Mouse (Mus musculus): ENCODE data around the gene Kmt2d. TPM values are rescaled to one million over a fixed set of nuclear protein-coding genes. Genes with fewer than 3 reads are reported as not detected.

The Kmt2d gene
- polyA plus RNA-seq, 1 experiment from 2014 or later, result 5.1 TPM

DNA sequence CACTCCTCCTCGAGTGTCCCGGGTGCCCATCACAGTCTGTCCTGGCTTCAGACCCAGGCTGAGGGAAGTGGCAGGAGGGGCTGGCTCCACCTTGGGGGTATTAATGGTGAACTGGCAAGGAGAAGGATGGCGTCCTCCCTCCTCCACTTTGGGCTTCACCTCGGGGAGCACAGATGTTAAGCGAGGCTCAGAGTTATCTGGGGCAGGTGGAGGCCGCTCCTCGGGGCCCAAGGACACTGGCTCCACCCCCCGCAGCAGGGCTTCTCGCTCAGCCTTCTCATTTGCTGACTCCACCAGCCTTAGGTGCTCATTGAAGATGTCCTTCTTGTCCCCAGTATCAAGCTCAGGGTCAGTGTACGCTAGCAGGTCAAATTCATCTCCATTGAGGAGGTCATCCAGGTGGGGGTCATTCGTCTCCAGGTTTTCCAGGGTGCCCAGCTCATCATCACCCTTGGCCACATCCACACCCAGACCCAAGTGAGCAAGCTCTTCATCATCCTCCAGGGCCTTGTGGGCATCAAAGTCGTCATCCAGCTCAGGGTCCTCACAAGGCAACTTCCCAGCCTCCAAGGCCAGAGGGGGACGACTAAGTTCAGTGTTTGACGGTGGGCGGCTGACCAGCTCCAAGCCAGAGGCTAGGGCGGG, 20.9 kb downstream of the Kmt2d start:
- no peak overlapping the region for H3K4me3 ChIP-seq (ENCODE audit: low read depth, low read length)
- DNase-seq (ENCODE audit: low spot score), result no peak
- no peak overlapping the region for H3K4me2 ChIP-seq (replicated peaks; ENCODE audit: low read depth)
- H3K9ac ChIP-seq (ENCODE audit: low read length), result no peak overlapping the region
- TF ChIP-seq EP300 (optimal IDR thresholded peaks at IDR 0.05) (no peak), CTCF (IDR thresholded peaks at IDR 0.05; ENCODE audit: low read depth) (no peak)
- no peak overlapping the region for H3K27ac ChIP-seq (replicated peaks)
- peaks cover 74% of the 10 kb centered on the region for H3K36me3 ChIP-seq (ENCODE audit: control insufficient read depth, insufficient read depth, low read length)
- 82% methylated on average over 16 of the region's 16 CpGs for WGBS
- no peaks in the 10 kb centered on the region for H3K9me3 ChIP-seq (ENCODE audit: control insufficient read depth, low read length)
- H3K4me1 ChIP-seq (replicated peaks; ENCODE audit: control insufficient read depth, insufficient read depth), result no peaks in the 10 kb centered on the region
- H3K27me3 ChIP-seq (ENCODE audit: control insufficient read depth, insufficient read depth, low read length), result no peaks in the 10 kb centered on the region
- ATAC-seq (ENCODE audit: low FRiP score, low TSS enrichment), result no peak

DNA sequence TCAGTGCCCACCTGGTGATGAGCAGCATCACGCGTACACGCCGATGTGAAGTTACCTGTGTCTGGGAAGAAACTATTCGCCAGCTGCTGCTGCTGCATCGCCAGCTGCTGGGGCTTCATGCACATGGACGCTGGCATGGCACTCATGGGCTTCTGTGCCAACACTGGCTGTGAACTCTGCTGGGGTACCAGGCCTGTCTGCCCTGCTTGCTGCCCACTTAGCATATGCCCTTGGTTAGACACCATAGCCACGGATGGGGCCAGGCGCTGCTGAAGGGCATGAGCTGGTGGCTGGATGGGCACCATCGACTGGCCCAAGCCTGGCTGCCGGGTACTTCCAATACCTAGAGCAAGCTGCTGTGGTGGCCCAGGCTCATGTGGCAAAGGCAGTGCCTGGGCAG, 21.8 kb downstream of the Kmt2d start:
- no peak overlapping the region for H3K4me2 ChIP-seq (replicated peaks; ENCODE audit: low read depth)
- DNase-seq (ENCODE audit: low spot score) (no peak), ATAC-seq (ENCODE audit: low FRiP score, low TSS enrichment) (no peak)
- no peak overlapping the region for H3K4me3 ChIP-seq (ENCODE audit: low read depth, low read length)
- peaks cover 73% of the 10 kb centered on the region for H3K36me3 ChIP-seq (ENCODE audit: control insufficient read depth, insufficient read depth, low read length)
- TF ChIP-seq CTCF (IDR thresholded peaks at IDR 0.05; ENCODE audit: low read depth) (no peak), EP300 (optimal IDR thresholded peaks at IDR 0.05) (no peak)
- no peaks in the 10 kb centered on the region for H3K4me1 ChIP-seq (replicated peaks; ENCODE audit: control insufficient read depth, insufficient read depth)
- H3K9me3 ChIP-seq (ENCODE audit: control insufficient read depth, low read length), result no peaks in the 10 kb centered on the region
- no peaks in the 10 kb centered on the region for H3K27me3 ChIP-seq (ENCODE audit: control insufficient read depth, insufficient read depth, low read length)
- 96% methylated on average over 10 of the region's 11 CpGs for WGBS
- H3K27ac ChIP-seq (replicated peaks), result no peak overlapping the region
- H3K9ac ChIP-seq (ENCODE audit: low read length), result no peak overlapping the region

- no peak for ATAC-seq (ENCODE audit: low FRiP score, low TSS enrichment)
- H3K4me3 ChIP-seq (ENCODE audit: low read depth, low read length), result no peak overlapping the region
- H3K36me3 ChIP-seq (ENCODE audit: control insufficient read depth, insufficient read depth, low read length), result peaks cover 68% of the 10 kb centered on the region
- no peaks in the 10 kb centered on the region for H3K27me3 ChIP-seq (ENCODE audit: control insufficient read depth, insufficient read depth, low read length)
- TF ChIP-seq CTCF (IDR thresholded peaks at IDR 0.05; ENCODE audit: low read depth), result no peak
- no peak for TF ChIP-seq EP300 (optimal IDR thresholded peaks at IDR 0.05)
- no peak for DNase-seq (ENCODE audit: low spot score)
- no peaks in the 10 kb centered on the region for H3K4me1 ChIP-seq (replicated peaks; ENCODE audit: control insufficient read depth, insufficient read depth)
- WGBS, result 81% methylated on average over 6 of the region's 8 CpGs
- no peak overlapping the region for H3K4me2 ChIP-seq (replicated peaks; ENCODE audit: low read depth)
- no peak overlapping the region for H3K9ac ChIP-seq (ENCODE audit: low read length)
- no peak overlapping the region for H3K27ac ChIP-seq (replicated peaks)
- H3K9me3 ChIP-seq (ENCODE audit: control insufficient read depth, low read length), result no peaks in the 10 kb centered on the region
These were observed 24.9 kb downstream of the Kmt2d start for GRCm38 (mm10) chr15:98846140-98846539.

GRCm38 (mm10) chr15:98845149-98845548, 25.9 kb downstream of the Kmt2d start:
- no peak overlapping the region for H3K9ac ChIP-seq (ENCODE audit: low read length)
- TF ChIP-seq CTCF (IDR thresholded peaks at IDR 0.05; ENCODE audit: low read depth), result no peak
- H3K36me3 ChIP-seq (ENCODE audit: control insufficient read depth, insufficient read depth, low read length), result peaks cover 71% of the 10 kb centered on the region
- no peaks in the 10 kb centered on the region for H3K27me3 ChIP-seq (ENCODE audit: control insufficient read depth, insufficient read depth, low read length)
- H3K9me3 ChIP-seq (ENCODE audit: control insufficient read depth, low read length), result no peaks in the 10 kb centered on the region
- no peaks in the 10 kb centered on the region for H3K4me1 ChIP-seq (replicated peaks; ENCODE audit: control insufficient read depth, insufficient read depth)
- no peak for DNase-seq (ENCODE audit: low spot score)
- no peak for ATAC-seq (ENCODE audit: low FRiP score, low TSS enrichment)
- no peak overlapping the region for H3K4me2 ChIP-seq (replicated peaks; ENCODE audit: low read depth)
- 77% methylated on average over 2 of the region's 2 CpGs for WGBS
- H3K27ac ChIP-seq (replicated peaks), result no peak overlapping the region
- no peak overlapping the region for H3K4me3 ChIP-seq (ENCODE audit: low read depth, low read length)

GRCm38 (mm10) chr15:98843595-98844223, 27.3 kb downstream of the Kmt2d start:
- Histone ChIP-seq H3K27ac (replicated peaks) (no peak overlapping the region), H3K4me3 (ENCODE audit: low read depth, low read length) (no peak overlapping the region), H3K9me3 (ENCODE audit: control insufficient read depth, low read length) (no peaks in the 10 kb centered on the region), H3K36me3 (ENCODE audit: control insufficient read depth, insufficient read depth, low read length) (peaks cover 69% of the 10 kb centered on the region), H3K4me1 (replicated peaks; ENCODE audit: control insufficient read depth, insufficient read depth) (no peaks in the 10 kb centered on the region), H3K4me2 (replicated peaks; ENCODE audit: low read depth) (no peak overlapping the region), H3K9ac (ENCODE audit: low read length) (no peak overlapping the region), H3K27me3 (ENCODE audit: control insufficient read depth, insufficient read depth, low read length) (no peaks in the 10 kb centered on the region)
- DNase-seq (ENCODE audit: low spot score) (no peak), ATAC-seq (ENCODE audit: low FRiP score, low TSS enrichment) (no peak)
- no peak for TF ChIP-seq CTCF (IDR thresholded peaks at IDR 0.05; ENCODE audit: low read depth)
- no peak for TF ChIP-seq EP300 (optimal IDR thresholded peaks at IDR 0.05)
- 91% methylated on average over 11 of the region's 11 CpGs for WGBS
